Mouse (Mus musculus) liver, postnatal 0 days (tissue): ENCODE results near the gene Tspan18. TPM values are rescaled to one million over a fixed set of nuclear protein-coding genes. Genes with fewer than 3 reads are reported as not detected.

Experiments
- ATAC-seq: fragments of 200-750 bp; cut with Nextera tagmentation; 2 replicates; pipeline ENCODE4 v1.8.0; 2017; ENCODE audit warnings: mild to moderate bottlenecking, moderate library complexity
- DNase-seq: peaks from one replicate; pipeline ENCODE4 v3.0.0-alpha.2; 2016
- H3K27ac ChIP-seq: fragments of 300-500 bp; sonication (generic); 2 replicates; pipeline ENCODE4 v1.5.1; 2014; ENCODE audit warnings: antibody characterized with exemption, moderate library complexity, mild to moderate bottlenecking, low read depth
- H3K27me3 ChIP-seq: fragments of 300-500 bp; sonication (generic); 2 replicates; pipeline ENCODE4 v1.6.1; 2014; ENCODE audit warnings: low read length, control low read depth, mixed read lengths; ENCODE audit not compliant: insufficient read depth
- H3K36me3 ChIP-seq: fragments of 300-500 bp; sonication (generic); replicated peaks from 2 replicates; pipeline ENCODE4 v1.6.1; 2014; ENCODE audit warnings: mild to moderate bottlenecking, control low read depth, low read length, moderate library complexity, mixed read lengths; ENCODE audit not compliant: insufficient read depth
- H3K4me1 ChIP-seq: fragments of 300-500 bp; sonication (generic); 2 replicates; pipeline ENCODE4 v1.6.1; 2014; ENCODE audit warnings: antibody characterized with exemption, mild to moderate bottlenecking, control low read depth; ENCODE audit not compliant: insufficient read depth
- H3K4me2 ChIP-seq: fragments of 300-500 bp; sonication (generic); 2 replicates; pipeline ENCODE4 v1.6.1; 2014; ENCODE audit warnings: low read depth, mild to moderate bottlenecking, low read length, moderate library complexity, mixed read lengths
- H3K4me3 ChIP-seq: fragments of 300-500 bp; sonication (generic); 2 replicates; pipeline ENCODE4 v1.5.1; 2014; ENCODE audit warnings: low read depth, low read length
- H3K9ac ChIP-seq: fragments of 300-500 bp; sonication (generic); replicated peaks from 2 replicates; pipeline ENCODE4 v1.6.1; 2014; ENCODE audit warnings: mild to moderate bottlenecking, moderate library complexity
- H3K9me3 ChIP-seq: fragments of 300-500 bp; sonication (generic); 2 replicates; pipeline ENCODE4 v1.6.1; 2016; ENCODE audit warnings: mild to moderate bottlenecking, control low read depth, low read length, mixed read lengths
- CTCF ChIP-seq: sonication (generic); IDR thresholded peaks from 2 replicates; pipeline ENCODE4 v1.5.1; 2016; ENCODE audit warnings: antibody characterized with exemption, low read depth
- EP300 ChIP-seq: IDR thresholded peaks from 2 replicates; pipeline ENCODE4 v1.6.1; 2016; ENCODE audit warnings: antibody characterized with exemption, low read depth, mild to moderate bottlenecking
- WGBS: fragments of 180-500 bp; shearing (Covaris S2); extraction: QIAGEN DNeasy Blood & Tissue Kit; methylation state at CpG from one replicate; pipeline ENCODE4 v1.1.7; 2014; ENCODE audit not compliant: insufficient replicate concordance; 5-methylcytosine and 5-hydroxymethylcytosine counted together
- polyA plus RNA-seq: library from polyadenylated mRNA; unstranded; fragments of >200 nt; fragmentation: Nextera tagmentation; extraction: Ambion mirVana; gene quantifications from 2 replicates; pipeline ENCODE4 v1.2.1, GENCODE M21; 2015

Tspan18 gene
- polyA plus RNA-seq, 1 experiment from 2014 or later: 2.6 TPM

DNA sequence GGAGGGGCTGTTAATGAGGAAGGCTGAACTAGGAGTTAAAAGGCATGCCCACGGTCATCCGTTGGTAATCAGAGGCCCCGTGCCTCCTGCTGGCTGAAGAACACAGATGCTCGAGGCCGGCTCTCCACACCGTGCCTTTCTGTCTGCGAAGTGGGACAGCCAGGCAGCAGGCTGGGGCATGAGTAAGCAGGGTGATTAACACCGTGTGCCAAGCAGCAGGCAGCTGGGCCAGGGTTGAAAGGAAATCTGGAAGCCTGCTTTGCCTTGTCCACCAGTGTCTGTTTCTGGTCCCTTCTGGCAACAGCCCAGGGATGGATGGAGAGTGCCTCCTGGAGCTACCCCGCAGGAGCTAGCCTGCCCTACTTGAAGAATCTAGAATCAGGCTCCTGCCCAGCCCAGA lies 81.9 kb downstream of the Tspan18 start:
- Histone ChIP-seq H3K9me3 (no peaks in the 10 kb centered on the region), H3K27ac (no peak overlapping the region), H3K4me2 (no peak overlapping the region), H3K4me1 (no peaks in the 10 kb centered on the region), H3K4me3 (no peak overlapping the region), H3K36me3 (no peaks in the 10 kb centered on the region), H3K9ac (no peak overlapping the region), H3K27me3 (no peaks in the 10 kb centered on the region)
- ATAC-seq (no peak), DNase-seq (no peak)
- TF ChIP-seq CTCF (no peak), EP300 (no peak)
- 61% methylated on average over 9 of the region's 9 CpGs for WGBS

GRCm38 (mm10) chr2:93250611-93251010 lies 83.7 kb downstream of the Tspan18 start:
- H3K4me2 ChIP-seq: no peak overlapping the region
- H3K9me3 ChIP-seq: no peaks in the 10 kb centered on the region
- H3K36me3 ChIP-seq: no peaks in the 10 kb centered on the region
- DNase-seq (no peak), ATAC-seq (no peak)
- WGBS: 83% methylated on average over 7 of the region's 7 CpGs
- H3K4me1 ChIP-seq: no peaks in the 10 kb centered on the region
- H3K27me3 ChIP-seq: no peaks in the 10 kb centered on the region
- H3K27ac ChIP-seq: no peak overlapping the region
- H3K9ac ChIP-seq: no peak overlapping the region
- H3K4me3 ChIP-seq: no peak overlapping the region
- no peak for TF ChIP-seq CTCF
- TF ChIP-seq EP300: no peak

- DNase-seq (no peak), ATAC-seq (no peak)
- Histone ChIP-seq H3K4me3 (no peak overlapping the region), H3K27me3 (no peaks in the 10 kb centered on the region), H3K9me3 (no peaks in the 10 kb centered on the region), H3K4me2 (no peak overlapping the region), H3K9ac (no peak overlapping the region), H3K4me1 (no peaks in the 10 kb centered on the region), H3K27ac (no peak overlapping the region), H3K36me3 (no peaks in the 10 kb centered on the region)
- 70% methylated on average over 6 of the region's 6 CpGs for WGBS
- no peak for TF ChIP-seq EP300
- no peak for TF ChIP-seq CTCF
Measured at GRCm38 (mm10) chr2:93249058-93249457, 85.2 kb downstream of the Tspan18 start.

- no peak overlapping the region for H3K9ac ChIP-seq
- no peak for TF ChIP-seq EP300
- TF ChIP-seq CTCF: no peak
- DNase-seq (no peak), ATAC-seq (no peak)
- no peaks in the 10 kb centered on the region for H3K9me3 ChIP-seq
- H3K27ac ChIP-seq: no peak overlapping the region
- no peaks in the 10 kb centered on the region for H3K4me1 ChIP-seq
- WGBS: 71% methylated on average over 8 of the region's 8 CpGs
- H3K36me3 ChIP-seq: no peaks in the 10 kb centered on the region
- no peak overlapping the region for H3K4me2 ChIP-seq
- H3K4me3 ChIP-seq: no peak overlapping the region
- no peaks in the 10 kb centered on the region for H3K27me3 ChIP-seq
Measured at GRCm38 (mm10) chr2:93244090-93244443, 90.2 kb downstream of the Tspan18 start.

- H3K9me3 ChIP-seq: no peaks in the 10 kb centered on the region
- no peaks in the 10 kb centered on the region for H3K4me1 ChIP-seq
- H3K27me3 ChIP-seq: no peaks in the 10 kb centered on the region
- H3K36me3 ChIP-seq: no peaks in the 10 kb centered on the region
- H3K27ac ChIP-seq: no peak overlapping the region
- ATAC-seq (no peak), DNase-seq (no peak)
- 80% methylated on average over 11 of the region's 11 CpGs for WGBS
- no peak for TF ChIP-seq EP300
- TF ChIP-seq CTCF: no peak
- no peak overlapping the region for H3K9ac ChIP-seq
- no peak overlapping the region for H3K4me3 ChIP-seq
- no peak overlapping the region for H3K4me2 ChIP-seq
Measured at GRCm38 (mm10) chr2:93243439-93244089, 90.7 kb downstream of the Tspan18 start.

DNA sequence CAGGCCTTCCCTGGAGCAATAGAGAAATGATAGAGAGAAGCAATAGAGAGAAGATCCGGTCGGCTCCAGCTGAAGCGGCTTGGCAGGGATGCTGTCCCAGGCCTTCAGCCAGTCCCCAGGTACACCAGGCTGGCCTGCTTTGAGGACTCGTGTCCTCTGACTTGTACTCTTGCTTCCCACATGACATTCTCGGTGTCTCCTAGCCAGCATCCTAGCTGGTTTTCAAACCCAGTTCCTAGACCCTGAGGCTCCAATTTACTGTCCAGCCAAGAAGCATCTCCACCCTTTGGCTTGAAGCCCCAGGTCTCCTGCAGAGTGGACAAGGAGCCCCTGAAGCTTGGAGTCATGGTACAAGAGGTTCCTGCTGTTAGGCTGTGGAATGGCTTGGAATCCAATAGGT lies 92.1 kb downstream of the Tspan18 start:
- Histone ChIP-seq H3K4me1 (no peaks in the 10 kb centered on the region), H3K4me3 (no peak overlapping the region), H3K27ac (no peak overlapping the region), H3K36me3 (no peaks in the 10 kb centered on the region), H3K4me2 (no peak overlapping the region), H3K27me3 (no peaks in the 10 kb centered on the region), H3K9ac (no peak overlapping the region), H3K9me3 (no peaks in the 10 kb centered on the region)
- 86% methylated on average over 5 of the region's 5 CpGs for WGBS
- no peak for DNase-seq
- no peak for ATAC-seq
- TF ChIP-seq EP300: no peak

DNA sequence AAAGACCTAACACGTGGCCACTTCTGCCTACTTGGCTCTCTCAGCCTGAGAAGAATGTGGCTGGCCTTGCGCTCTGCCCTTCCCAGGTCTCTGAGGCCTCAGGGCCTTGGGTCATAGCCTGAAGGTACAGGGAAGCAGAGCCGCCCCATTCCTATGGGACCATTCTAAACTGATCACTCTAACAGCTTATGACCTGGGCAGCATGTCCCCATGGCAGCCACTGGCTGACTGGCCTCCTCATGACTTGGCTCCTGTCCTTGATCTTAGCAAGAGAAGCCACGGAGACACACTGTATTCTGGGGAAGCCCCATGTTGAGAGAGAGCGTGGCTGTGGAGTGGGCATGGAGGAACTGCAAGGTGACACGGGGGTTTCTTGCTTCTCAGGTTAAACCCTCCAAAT lies 95.4 kb downstream of the Tspan18 start:
- Histone ChIP-seq H3K4me1 (no peaks in the 10 kb centered on the region), H3K4me3 (no peak overlapping the region), H3K27ac (no peak overlapping the region), H3K36me3 (no peaks in the 10 kb centered on the region), H3K9ac (no peak overlapping the region), H3K27me3 (no peaks in the 10 kb centered on the region), H3K9me3 (no peaks in the 10 kb centered on the region), H3K4me2 (no peak overlapping the region)
- DNase-seq: no peak
- TF ChIP-seq EP300: no peak
- TF ChIP-seq CTCF: no peak
- WGBS: 75% methylated on average over 6 of the region's 6 CpGs
- no peak for ATAC-seq
